In genomic region chr2:181274639-181275038, GRCm38 (mm10) we compare ENCODE assay signal across 27 mouse cellular contexts. TPM values are rescaled to one million over a fixed set of nuclear protein-coding genes. Genes with fewer than 3 reads are reported as not detected.
"Had no signal": no experiment of that assay in that cellular context is flagged by ENCODE, and none has a peak within 500 bp of the region (broad histone marks: within the 10 kb centered on the region; RNA-seq: fewer than 3 reads in every experiment).

No protein-coding gene starts in this region.

- H3K4me2 ChIP-seq: limb, embryonic 12.5 days; limb, embryonic 15.5 days; lung, embryonic 15.5 days; midbrain, embryonic 12.5 days; midbrain, embryonic 15.5 days; neural tube, embryonic 13.5 days; stomach, embryonic 15.5 days had no signal

- ATAC-seq: intestine, postnatal 0 days; midbrain, embryonic 15.5 days had no signal

- H3K27ac ChIP-seq: kidney, postnatal 0 days; left cerebral cortex, adult 2 months; limb, embryonic 12.5 days; limb, embryonic 15.5 days; liver, embryonic 14.5 days; lung, embryonic 15.5 days; midbrain, embryonic 12.5 days; midbrain, embryonic 15.5 days; neural tube, embryonic 13.5 days; stomach, embryonic 15.5 days had no signal

- H3K9me3 ChIP-seq: limb, embryonic 12.5 days; limb, embryonic 15.5 days; lung, embryonic 15.5 days; midbrain, embryonic 12.5 days; midbrain, embryonic 15.5 days; neural tube, embryonic 13.5 days; stomach, embryonic 15.5 days had no signal

- DNase-seq: kidney, adult 2 months; kidney, postnatal 25 days; layer of hippocampus, postnatal 36 days; left cerebral cortex, postnatal 4 days; lung, adult 18-20 months; retina, postnatal 1 day; right cerebral cortex, postnatal 25 days; spleen, adult 18-20 months; thymus, adult 18-20 months; thymus, postnatal 4 days had no signal

- H3K9ac ChIP-seq: limb, embryonic 12.5 days; limb, embryonic 15.5 days; liver, embryonic 14.5 days; lung, embryonic 15.5 days; midbrain, embryonic 12.5 days; midbrain, embryonic 15.5 days; neural tube, embryonic 13.5 days; stomach, embryonic 15.5 days had no signal

- H3K4me1 ChIP-seq: limb, embryonic 12.5 days; limb, embryonic 15.5 days; lung, embryonic 15.5 days; midbrain, embryonic 12.5 days; midbrain, embryonic 15.5 days; neural tube, embryonic 13.5 days; stomach, embryonic 15.5 days had no signal

- H3K4me3 ChIP-seq: left cerebral cortex, adult 2 months; limb, embryonic 12.5 days; limb, embryonic 15.5 days; lung, embryonic 15.5 days; midbrain, embryonic 12.5 days; midbrain, embryonic 15.5 days; myocyte; neural tube, embryonic 13.5 days; stomach, embryonic 15.5 days had no signal

- H3K27me3 ChIP-seq: limb, embryonic 12.5 days; limb, embryonic 15.5 days; lung, embryonic 15.5 days; midbrain, embryonic 12.5 days; midbrain, embryonic 15.5 days; neural tube, embryonic 13.5 days; stomach, embryonic 15.5 days had no signal

RNA-seq across cellular contexts. Expression of gene Stmn3, which starts 39.7 kb away (rescaled TPM):
- total RNA-seq: neutrophil, adult 5-6 weeks had no signal

RNA-seq across cellular contexts. Expression of gene Fndc11, which starts 54.8 kb away (rescaled TPM):
- total RNA-seq: layer of hippocampus, adult 8-10 months; layer of hippocampus, postnatal 10 days; layer of hippocampus, postnatal 36 days; left cerebral cortex, adult 2 months; left cerebral cortex, postnatal 14 days; left cerebral cortex, postnatal 4 days had no signal
- polyA plus RNA-seq: intestine, embryonic 14.5 days; intestine, postnatal 0 days; myocyte; neural tube, embryonic 13.5 days had no signal
